Mouse (Mus musculus) midbrain, embryonic 14.5 days (tissue): ENCODE data around the gene Srm. TPM values are rescaled to one million over a fixed set of nuclear protein-coding genes. Genes with fewer than 3 reads are reported as not detected.

Source experiments
- ATAC-seq: fragments of 200-750 bp; cut with Nextera tagmentation; 2 replicates; pipeline ENCODE4 v1.8.0; 2017; ENCODE audit warnings: moderate number of reproducible peaks, moderate library complexity; ENCODE audit not compliant: low FRiP score, low TSS enrichment
- DNase-seq: peaks from one replicate; pipeline ENCODE4 v3.0.0-alpha.2; 2015
- H3K27ac ChIP-seq: fragments of 300-500 bp; sonication (generic); replicated peaks from 2 replicates; pipeline ENCODE4 v1.5.1; 2014; ENCODE audit warnings: mild to moderate bottlenecking, low read depth, low read length, moderate library complexity
- H3K27me3 ChIP-seq: fragments of 300-500 bp; sonication (generic); 2 replicates; pipeline ENCODE4 v1.6.1; 2014; ENCODE audit warnings: low read length, control low read depth, mixed read lengths; ENCODE audit not compliant: control insufficient read depth, insufficient read depth
- H3K36me3 ChIP-seq: fragments of 300-500 bp; sonication (generic); 2 replicates; pipeline ENCODE4 v1.6.1; 2014; ENCODE audit warnings: low read length, control low read depth; ENCODE audit not compliant: control insufficient read depth, insufficient read depth
- H3K4me1 ChIP-seq: fragments of 300-500 bp; sonication (generic); 2 replicates; pipeline ENCODE4 v1.6.1; 2014; ENCODE audit warnings: mild to moderate bottlenecking, antibody characterized with exemption, low read length, control low read depth; ENCODE audit not compliant: control insufficient read depth, insufficient read depth
- H3K4me2 ChIP-seq: fragments of 300-500 bp; sonication (generic); 2 replicates; pipeline ENCODE4 v1.6.1; 2014; ENCODE audit warnings: mild to moderate bottlenecking, low read length, moderate library complexity
- H3K4me3 ChIP-seq: fragments of 300-500 bp; sonication (generic); replicated peaks from 2 replicates; pipeline ENCODE4 v1.5.1; 2014; ENCODE audit warnings: low read depth, low read length
- H3K9ac ChIP-seq: fragments of 300-500 bp; sonication (generic); replicated peaks from 2 replicates; pipeline ENCODE4 v1.6.1; 2014; ENCODE audit warnings: mild to moderate bottlenecking, low read length, moderate library complexity
- H3K9me3 ChIP-seq: fragments of 300-500 bp; sonication (generic); 2 replicates; pipeline ENCODE4 v1.6.1; 2016; ENCODE audit warnings: low read length, control low read depth, mixed read lengths; ENCODE audit not compliant: control insufficient read depth
- WGBS: fragments of 180-500 bp; shearing (Covaris S2); extraction: QIAGEN DNeasy Blood & Tissue Kit; methylation state at CpG from one replicate; pipeline ENCODE4 v1.1.7; 2014; 5-methylcytosine and 5-hydroxymethylcytosine counted together
- polyA plus RNA-seq: library from polyadenylated mRNA; unstranded; fragments of >200 nt; fragmentation: Nextera tagmentation; extraction: Ambion mirVana; gene quantifications from 2 replicates; pipeline ENCODE4 v1.2.1, GENCODE M21; 2014

The Srm gene
- polyA plus RNA-seq, 1 experiment from 2014 or later, result 146 TPM

GRCm38 (mm10) chr4:148573222-148573621 is 18.1 kb upstream of the Srm start:
- Histone ChIP-seq H3K4me2 (no peak overlapping the region), H3K27me3 (no peaks in the 10 kb centered on the region), H3K9ac (no peak overlapping the region), H3K36me3 (peaks cover 99% of the 10 kb centered on the region), H3K4me1 (no peaks in the 10 kb centered on the region), H3K27ac (no peak overlapping the region), H3K9me3 (no peaks in the 10 kb centered on the region), H3K4me3 (no peak overlapping the region)
- ATAC-seq, result no peak
- WGBS, result 96% methylated on average over 7 of the region's 7 CpGs
- no peak for DNase-seq

GRCm38 (mm10) chr4:148580765-148581164 is 10.5 kb upstream of the Srm start:
- no peaks in the 10 kb centered on the region for H3K9me3 ChIP-seq
- WGBS, result 92% methylated on average over 9 of the region's 9 CpGs
- no peak overlapping the region for H3K4me3 ChIP-seq
- H3K4me1 ChIP-seq, result no peaks in the 10 kb centered on the region
- H3K9ac ChIP-seq, result no peak overlapping the region
- H3K27ac ChIP-seq, result no peak overlapping the region
- no peaks in the 10 kb centered on the region for H3K27me3 ChIP-seq
- peaks cover 75% of the 10 kb centered on the region for H3K36me3 ChIP-seq
- H3K4me2 ChIP-seq, result no peak overlapping the region
- DNase-seq, result no peak
- ATAC-seq, result no peak

- H3K36me3 ChIP-seq, result peaks cover 69% of the 10 kb centered on the region
- H3K9me3 ChIP-seq, result no peaks in the 10 kb centered on the region
- H3K9ac ChIP-seq, result no peak overlapping the region
- no peak overlapping the region for H3K4me2 ChIP-seq
- WGBS, result 95% methylated on average over 5 of the region's 5 CpGs
- DNase-seq (no peak), ATAC-seq (no peak)
- no peak overlapping the region for H3K4me3 ChIP-seq
- H3K4me1 ChIP-seq, result no peaks in the 10 kb centered on the region
- no peaks in the 10 kb centered on the region for H3K27me3 ChIP-seq
- H3K27ac ChIP-seq, result no peak overlapping the region
Observed at GRCm38 (mm10) chr4:148581422-148581821, 9.9 kb upstream of the Srm start.

DNA sequence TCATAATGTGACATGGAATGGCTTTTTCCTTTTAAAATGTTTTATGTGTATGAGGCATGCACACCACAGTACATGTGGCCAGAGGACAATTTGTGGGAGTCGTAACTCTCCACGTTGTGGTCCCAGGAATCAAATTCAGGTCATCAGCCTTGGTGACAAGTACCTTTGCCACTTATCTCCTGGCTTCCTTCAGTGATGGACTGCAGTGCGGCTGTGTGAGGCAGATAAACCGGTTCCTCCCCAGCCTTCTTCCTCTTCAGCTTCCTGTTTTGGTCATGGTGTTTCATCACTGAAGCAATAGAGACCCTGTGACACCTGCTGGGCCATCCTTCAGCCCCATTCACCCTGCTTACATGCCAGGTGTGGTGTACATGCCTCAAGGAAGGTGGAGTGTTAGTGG is 8.0 kb upstream of the Srm start:
- Histone ChIP-seq H3K9ac (no peak overlapping the region), H3K4me2 (no peak overlapping the region), H3K27me3 (no peaks in the 10 kb centered on the region), H3K4me1 (no peaks in the 10 kb centered on the region), H3K36me3 (peaks cover 51% of the 10 kb centered on the region), H3K9me3 (no peaks in the 10 kb centered on the region), H3K4me3 (no peak overlapping the region), H3K27ac (no peak overlapping the region)
- no peak for ATAC-seq
- 86% methylated on average over 4 of the region's 4 CpGs for WGBS
- no peak for DNase-seq

DNA sequence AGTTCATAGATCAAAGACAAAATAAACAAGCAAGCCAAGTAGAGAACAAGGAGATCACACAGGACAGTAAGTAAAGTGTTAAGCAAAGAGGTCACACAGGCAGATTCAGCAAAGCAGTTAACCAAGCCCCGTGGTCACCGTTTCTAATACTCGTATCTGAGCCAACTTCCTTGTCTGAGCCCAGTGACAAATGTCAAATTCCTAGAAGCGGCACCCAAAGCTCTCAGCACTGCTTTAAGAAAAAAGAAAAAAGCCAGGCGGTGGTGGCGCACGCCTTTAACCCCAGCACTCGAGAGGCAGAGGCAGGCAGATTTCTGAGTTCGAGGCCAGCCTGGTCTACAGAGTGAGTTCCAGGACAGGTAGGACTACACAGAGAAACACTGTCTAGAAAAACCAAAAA is 4.7 kb upstream of the Srm start:
- no peaks in the 10 kb centered on the region for H3K27me3 ChIP-seq
- no peak overlapping the region for H3K27ac ChIP-seq
- H3K4me3 ChIP-seq, result no peak overlapping the region
- no peak overlapping the region for H3K9ac ChIP-seq
- DNase-seq (no peak), ATAC-seq (no peak)
- no peaks in the 10 kb centered on the region for H3K9me3 ChIP-seq
- peaks cover 18% of the 10 kb centered on the region for H3K36me3 ChIP-seq
- WGBS, result 91% methylated on average over 9 of the region's 9 CpGs
- no peak overlapping the region for H3K4me2 ChIP-seq
- no peaks in the 10 kb centered on the region for H3K4me1 ChIP-seq

DNA sequence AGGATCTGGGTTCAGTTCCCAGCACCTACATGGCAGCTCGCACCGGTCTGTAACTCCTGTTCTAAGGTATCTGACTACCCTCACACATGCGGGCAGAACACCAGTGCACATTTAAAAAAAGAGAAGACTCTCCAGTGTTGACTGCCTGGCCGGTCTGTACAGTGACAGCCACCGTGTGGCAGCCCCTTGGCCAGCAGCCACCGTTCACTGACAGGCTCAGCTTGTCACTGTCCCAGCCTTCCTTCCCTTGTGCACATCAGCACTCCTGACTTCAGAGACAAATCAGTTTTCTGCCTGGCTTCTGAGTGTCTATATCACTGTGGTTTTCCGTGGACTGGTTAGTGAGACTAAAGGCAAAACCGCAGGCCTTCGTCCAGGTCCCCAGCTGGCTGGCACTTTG is 2.5 kb upstream of the Srm start:
- WGBS, result 78% methylated on average over 9 of the region's 9 CpGs
- ATAC-seq, result no peak
- H3K27me3 ChIP-seq, result no peaks in the 10 kb centered on the region
- no peak for DNase-seq
- H3K27ac ChIP-seq, result no peak overlapping the region
- H3K9me3 ChIP-seq, result no peaks in the 10 kb centered on the region
- H3K4me3 ChIP-seq, result no peak overlapping the region
- H3K9ac ChIP-seq, result no peak overlapping the region
- no peak overlapping the region for H3K4me2 ChIP-seq
- H3K36me3 ChIP-seq, result peaks cover 6% of the 10 kb centered on the region
- peaks cover 7% of the 10 kb centered on the region; the same call in 1 of the 2 replicates for H3K4me1 ChIP-seq

GRCm38 (mm10) chr4:148589565-148589964 is 1.7 kb upstream of the Srm start:
- no peak overlapping the region for H3K27ac ChIP-seq
- peaks cover 7% of the 10 kb centered on the region; the same call in 1 of the 2 replicates for H3K4me1 ChIP-seq
- no peaks in the 10 kb centered on the region for H3K9me3 ChIP-seq
- H3K9ac ChIP-seq, result no peak overlapping the region
- H3K4me3 ChIP-seq, result no peak overlapping the region
- peaks cover 13% of the 10 kb centered on the region for H3K36me3 ChIP-seq
- WGBS, result 64% methylated on average over 7 of the region's 8 CpGs
- no peaks in the 10 kb centered on the region for H3K27me3 ChIP-seq
- no peak for DNase-seq
- no peak for ATAC-seq
- H3K4me2 ChIP-seq, result no peak overlapping the region

- Histone ChIP-seq H3K9me3 (no peaks in the 10 kb centered on the region), H3K9ac (peak overlapping the region; percentile 79), H3K4me1 (peaks cover 7% of the 10 kb centered on the region; the same call in 1 of the 2 replicates), H3K4me2 (peak overlapping the region; percentile 60), H3K27ac (peak overlapping the region; percentile 73), H3K27me3 (no peaks in the 10 kb centered on the region), H3K4me3 (peak overlapping the region; percentile 88), H3K36me3 (peaks cover 23% of the 10 kb centered on the region)
- DNase-seq (peak; percentile 59), ATAC-seq (peak; percentile 12; the same call in 1 of the 2 replicates)
- 7% methylated on average over 18 of the region's 18 CpGs for WGBS
Observed at GRCm38 (mm10) chr4:148590421-148591170, 707 bp upstream of the Srm start.
